Mouse (Mus musculus): ENCODE measurements around the gene Bank1. TPM values are rescaled to one million over a fixed set of nuclear protein-coding genes. Genes with fewer than 3 reads are reported as not detected.

The Bank1 gene
- polyA plus RNA-seq, 1 experiment = 1.4 TPM

- Histone ChIP-seq H3K4me3 (ENCODE audit: control insufficient read depth, insufficient read depth, low read length) (no peak overlapping the region), H3K36me3 (ENCODE audit: control insufficient read depth, insufficient read depth, low read length) (no peaks in the 10 kb centered on the region), H3K27me3 (ENCODE audit: control insufficient read depth, insufficient read depth, low read length) (no peaks in the 10 kb centered on the region), H3K4me1 (replicated peaks; ENCODE audit: control insufficient read depth, insufficient read depth, low read length) (no peaks in the 10 kb centered on the region), H3K27ac (ENCODE audit: control insufficient read depth, insufficient read depth, low read length) (no peak overlapping the region)
- no peak for DNase-seq
- no peak for TF ChIP-seq POLR2A (IDR thresholded peaks at IDR 0.05; ENCODE audit: control insufficient read depth, extremely low read depth, insufficient read depth, low read length, poor library complexity)
- no peak for TF ChIP-seq CTCF (IDR thresholded peaks at IDR 0.05; ENCODE audit: borderline replicate concordance, control insufficient read depth, extremely low read depth, insufficient read depth, low read length, poor library complexity)
- WGBS = 93% methylated on average over 4 of the region's 4 CpGs
Observed at GRCm38 (mm10) chr3:136168071-136168470, 157.8 kb downstream of the Bank1 start.

DNA sequence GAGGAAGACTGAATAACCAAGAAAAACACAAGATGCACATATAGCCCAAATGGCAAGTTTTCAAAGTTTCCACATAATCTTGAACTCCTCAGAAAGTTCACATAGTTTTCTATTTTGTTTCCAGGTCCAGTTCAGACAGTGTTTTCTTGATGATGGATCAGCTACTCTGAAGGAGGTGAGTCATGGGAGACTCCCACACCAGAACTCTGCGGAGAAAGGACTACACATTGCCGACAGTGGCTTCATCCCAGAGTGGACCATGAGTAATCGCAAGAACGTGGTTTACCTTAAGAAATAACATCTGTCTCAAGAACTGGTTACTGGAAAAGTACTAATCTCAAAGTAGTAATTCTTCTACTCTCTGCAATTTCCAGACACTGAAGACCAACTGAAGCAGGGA lies 159.2 kb downstream of the Bank1 start:
- WGBS = 95% methylated on average over 4 of the region's 4 CpGs
- no peaks in the 10 kb centered on the region for H3K36me3 ChIP-seq (ENCODE audit: control insufficient read depth, insufficient read depth, low read length)
- H3K4me3 ChIP-seq (ENCODE audit: control insufficient read depth, insufficient read depth, low read length) = no peak overlapping the region
- no peak for DNase-seq
- H3K27me3 ChIP-seq (ENCODE audit: control insufficient read depth, insufficient read depth, low read length) = no peaks in the 10 kb centered on the region
- no peak for TF ChIP-seq POLR2A (IDR thresholded peaks at IDR 0.05; ENCODE audit: control insufficient read depth, extremely low read depth, insufficient read depth, low read length, poor library complexity)
- TF ChIP-seq CTCF (IDR thresholded peaks at IDR 0.05; ENCODE audit: borderline replicate concordance, control insufficient read depth, extremely low read depth, insufficient read depth, low read length, poor library complexity) = no peak
- no peaks in the 10 kb centered on the region for H3K4me1 ChIP-seq (replicated peaks; ENCODE audit: control insufficient read depth, insufficient read depth, low read length)
- no peak overlapping the region for H3K27ac ChIP-seq (ENCODE audit: control insufficient read depth, insufficient read depth, low read length)

DNA sequence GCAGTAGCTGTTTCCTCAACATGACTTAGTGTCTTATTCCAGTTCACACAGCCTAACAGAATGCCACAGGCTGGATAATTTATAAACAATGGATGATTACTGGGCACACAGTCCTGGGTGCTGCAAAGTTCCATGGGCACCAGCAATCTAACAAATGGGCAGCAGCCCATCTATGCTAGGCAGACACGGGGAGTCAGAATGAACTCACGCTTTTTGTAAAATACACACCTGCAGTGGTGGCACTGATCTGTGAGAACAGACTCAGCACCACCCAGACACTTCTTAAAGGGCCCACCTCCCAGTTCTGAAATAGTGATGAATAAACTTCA lies 159.9 kb downstream of the Bank1 start:
- no peaks in the 10 kb centered on the region for H3K27me3 ChIP-seq (ENCODE audit: control insufficient read depth, insufficient read depth, low read length)
- no peak overlapping the region for H3K27ac ChIP-seq (ENCODE audit: control insufficient read depth, insufficient read depth, low read length)
- no peak for DNase-seq
- no peaks in the 10 kb centered on the region for H3K36me3 ChIP-seq (ENCODE audit: control insufficient read depth, insufficient read depth, low read length)
- H3K4me3 ChIP-seq (ENCODE audit: control insufficient read depth, insufficient read depth, low read length) = no peak overlapping the region
- no peaks in the 10 kb centered on the region for H3K4me1 ChIP-seq (replicated peaks; ENCODE audit: control insufficient read depth, insufficient read depth, low read length)
- TF ChIP-seq POLR2A (IDR thresholded peaks at IDR 0.05; ENCODE audit: control insufficient read depth, extremely low read depth, insufficient read depth, low read length, poor library complexity) = no peak
- no peak for TF ChIP-seq CTCF (IDR thresholded peaks at IDR 0.05; ENCODE audit: borderline replicate concordance, control insufficient read depth, extremely low read depth, insufficient read depth, low read length, poor library complexity)
- 86% methylated on average over 2 of the region's 2 CpGs for WGBS

GRCm38 (mm10) chr3:136165167-136166032 lies 160.5 kb downstream of the Bank1 start:
- no peak for DNase-seq
- H3K4me3 ChIP-seq (ENCODE audit: control insufficient read depth, insufficient read depth, low read length) = no peak overlapping the region
- WGBS = 88% methylated on average over 7 of the region's 7 CpGs
- no peaks in the 10 kb centered on the region for H3K4me1 ChIP-seq (replicated peaks; ENCODE audit: control insufficient read depth, insufficient read depth, low read length)
- H3K27me3 ChIP-seq (ENCODE audit: control insufficient read depth, insufficient read depth, low read length) = no peaks in the 10 kb centered on the region
- no peak overlapping the region for H3K27ac ChIP-seq (ENCODE audit: control insufficient read depth, insufficient read depth, low read length)
- TF ChIP-seq POLR2A (IDR thresholded peaks at IDR 0.05; ENCODE audit: control insufficient read depth, extremely low read depth, insufficient read depth, low read length, poor library complexity) = no peak
- no peak for TF ChIP-seq CTCF (IDR thresholded peaks at IDR 0.05; ENCODE audit: borderline replicate concordance, control insufficient read depth, extremely low read depth, insufficient read depth, low read length, poor library complexity)
- H3K36me3 ChIP-seq (ENCODE audit: control insufficient read depth, insufficient read depth, low read length) = no peaks in the 10 kb centered on the region

GRCm38 (mm10) chr3:136158059-136158458 lies 167.8 kb downstream of the Bank1 start:
- Histone ChIP-seq H3K4me3 (ENCODE audit: control insufficient read depth, insufficient read depth, low read length) (no peak overlapping the region), H3K27me3 (ENCODE audit: control insufficient read depth, insufficient read depth, low read length) (no peaks in the 10 kb centered on the region), H3K27ac (ENCODE audit: control insufficient read depth, insufficient read depth, low read length) (no peak overlapping the region), H3K4me1 (replicated peaks; ENCODE audit: control insufficient read depth, insufficient read depth, low read length) (no peaks in the 10 kb centered on the region), H3K36me3 (ENCODE audit: control insufficient read depth, insufficient read depth, low read length) (no peaks in the 10 kb centered on the region)
- no peak for DNase-seq
- 97% methylated on average over 2 of the region's 2 CpGs for WGBS
- no peak for TF ChIP-seq CTCF (IDR thresholded peaks at IDR 0.05; ENCODE audit: borderline replicate concordance, control insufficient read depth, extremely low read depth, insufficient read depth, low read length, poor library complexity)
- TF ChIP-seq POLR2A (IDR thresholded peaks at IDR 0.05; ENCODE audit: control insufficient read depth, extremely low read depth, insufficient read depth, low read length, poor library complexity) = no peak

- 90% methylated on average over 1 of the region's 1 CpGs for WGBS
- no peaks in the 10 kb centered on the region for H3K27me3 ChIP-seq (ENCODE audit: control insufficient read depth, insufficient read depth, low read length)
- H3K27ac ChIP-seq (ENCODE audit: control insufficient read depth, insufficient read depth, low read length) = no peak overlapping the region
- TF ChIP-seq POLR2A (IDR thresholded peaks at IDR 0.05; ENCODE audit: control insufficient read depth, extremely low read depth, insufficient read depth, low read length, poor library complexity) (no peak), CTCF (IDR thresholded peaks at IDR 0.05; ENCODE audit: borderline replicate concordance, control insufficient read depth, extremely low read depth, insufficient read depth, low read length, poor library complexity) (no peak)
- DNase-seq = no peak
- H3K4me3 ChIP-seq (ENCODE audit: control insufficient read depth, insufficient read depth, low read length) = no peak overlapping the region
- no peaks in the 10 kb centered on the region for H3K36me3 ChIP-seq (ENCODE audit: control insufficient read depth, insufficient read depth, low read length)
- H3K4me1 ChIP-seq (replicated peaks; ENCODE audit: control insufficient read depth, insufficient read depth, low read length) = no peaks in the 10 kb centered on the region
Observed at GRCm38 (mm10) chr3:136155555-136155954, 170.3 kb downstream of the Bank1 start.
